Mouse (Mus musculus) megakaryocyte, embryonic 14.5 days (primary cell): ENCODE measurements at regions not wholly inside any gene's neighbourhood (a gene's known extent, or its start where the extent isn't known, plus 50 kb on each side); places are given as distances from the start of the nearest gene placed in this dataset.

Experiments used
- FLI1 ChIP-seq: IDR thresholded peaks from 2 replicates; pipeline ENCODE4 v1.6.1; 2012; ENCODE audit warnings: low read length, inconsistent platforms, mixed read lengths
- GATA1 ChIP-seq: IDR thresholded peaks from 3 replicates; pipeline ENCODE4 v1.6.1; 2012; ENCODE audit warnings: mixed read lengths, low read length, inconsistent platforms, borderline replicate concordance

DNA sequence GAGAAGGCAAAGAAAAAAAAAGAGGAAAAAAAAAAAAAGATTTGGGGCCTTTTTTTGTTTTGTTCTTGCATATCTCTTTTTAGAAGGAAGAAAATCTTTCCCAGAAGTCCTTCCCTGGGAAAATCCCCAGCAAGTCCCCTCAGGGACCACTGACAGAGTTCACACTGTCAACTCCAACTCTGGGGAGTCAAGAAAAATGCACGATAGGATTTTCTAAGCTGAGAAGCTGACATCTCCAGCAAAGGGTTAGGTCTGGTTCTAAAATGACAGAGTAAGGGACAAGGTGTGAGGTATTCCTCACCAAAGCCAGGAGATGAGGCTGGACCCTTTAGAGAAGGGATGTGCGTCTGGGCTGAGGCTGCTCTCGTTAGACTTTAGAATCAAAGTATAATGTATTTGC is 165.5 kb downstream of the Rchy1 start:
- TF ChIP-seq GATA1 (no peak), FLI1 (no peak)
